Mouse (Mus musculus) heart, postnatal 0 days (tissue): ENCODE measurements around the gene Muc1.

Experiments used
- CTCF ChIP-seq: IDR thresholded peaks from 2 replicates; pipeline ENCODE4 v1.5.1; 2016; ENCODE audit warnings: antibody characterized with exemption, control low read depth, low read depth
- EP300 ChIP-seq: IDR thresholded peaks from 2 replicates; pipeline ENCODE4 v1.6.1; 2016; ENCODE audit warnings: antibody characterized with exemption, low read depth

- TF ChIP-seq EP300 (peak; percentile 74), CTCF (no peak)
These were observed 22.6 kb downstream of the Muc1 start for GRCm38 (mm10) chr3:89251365-89251895.
